Comparison of ENCODE assay signal across 20 mouse cellular contexts in the genomic region with DNA sequence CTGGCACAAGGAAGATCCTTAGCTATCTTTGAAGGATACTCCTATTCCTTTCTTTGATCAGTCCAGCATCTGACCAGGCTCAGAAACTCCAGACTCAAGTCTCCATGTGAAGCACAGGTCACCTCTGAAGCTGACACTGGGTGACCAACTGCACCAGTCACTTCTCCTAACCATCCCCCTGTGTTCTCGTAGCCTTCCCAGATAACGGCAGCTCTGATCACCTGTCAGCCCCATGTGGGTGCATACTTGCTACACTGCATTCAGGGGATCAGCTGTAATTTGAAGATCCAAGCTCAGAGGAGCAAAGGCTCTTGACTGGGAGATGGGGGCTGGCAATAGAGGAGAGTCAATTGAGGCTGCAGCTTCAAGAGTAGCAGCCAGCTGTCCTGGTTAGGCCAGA. TPM values are rescaled to one million over a fixed set of nuclear protein-coding genes. Genes with fewer than 3 reads are reported as not detected.
"Had no signal": no experiment of that assay in that cellular context is flagged by ENCODE, and none has a peak within 500 bp of the region (broad histone marks: within the 10 kb centered on the region; RNA-seq: fewer than 3 reads in every experiment).

No protein-coding gene starts in this region.

- H3K9ac ChIP-seq: liver, embryonic 15.5 days; liver, postnatal 0 days; lung, embryonic 15.5 days; midbrain, embryonic 12.5 days; midbrain, embryonic 15.5 days; neural tube, embryonic 12.5 days; stomach, embryonic 15.5 days had no signal

- H3K4me3 ChIP-seq: liver, embryonic 15.5 days; lung, embryonic 15.5 days; megakaryocyte, embryonic 14.5 days; midbrain, embryonic 12.5 days; midbrain, embryonic 15.5 days; neural tube, embryonic 12.5 days; stomach, embryonic 15.5 days had no signal

- H3K27me3 ChIP-seq: lung, embryonic 15.5 days; stomach, embryonic 15.5 days had no signal

- H3K27ac ChIP-seq: liver, embryonic 15.5 days; lung, embryonic 15.5 days; macrophage; midbrain, embryonic 12.5 days; midbrain, embryonic 15.5 days; neural tube, embryonic 12.5 days; stomach, embryonic 15.5 days; stomach, postnatal 0 days had no signal

- H3K9me3 ChIP-seq: liver, embryonic 15.5 days; lung, embryonic 15.5 days; megakaryocyte, embryonic 14.5 days; midbrain, embryonic 12.5 days; midbrain, embryonic 15.5 days; neural tube, embryonic 12.5 days; stomach, embryonic 15.5 days had no signal

- ATAC-seq: liver, postnatal 0 days; lung, postnatal 0 days; midbrain, embryonic 15.5 days had no signal

- H3K4me1 ChIP-seq: liver, embryonic 15.5 days; lung, embryonic 15.5 days; midbrain, embryonic 12.5 days; midbrain, embryonic 15.5 days; neural tube, embryonic 12.5 days; stomach, embryonic 15.5 days had no signal

- H3K36me3 ChIP-seq: liver, embryonic 15.5 days; lung, embryonic 15.5 days; midbrain, embryonic 12.5 days; midbrain, embryonic 15.5 days; neural tube, embryonic 12.5 days; stomach, embryonic 15.5 days had no signal

- H3K4me2 ChIP-seq: liver, embryonic 15.5 days; lung, embryonic 15.5 days; midbrain, embryonic 12.5 days; midbrain, embryonic 15.5 days; neural tube, embryonic 12.5 days; stomach, embryonic 15.5 days had no signal

RNA-seq across cellular contexts. Expression of gene Kcnk18, which starts 10.0 kb away (rescaled TPM):
- total RNA-seq: megakaryocyte progenitor cell, adult 5-6 weeks; midbrain, postnatal 0 days; monocyte, adult 5-6 weeks; neutrophil, adult 5-6 weeks had no signal
- polyA plus RNA-seq: liver, embryonic 15.5 days; liver, postnatal 0 days; lung, adult 2 months; lung, embryonic 15.5 days; lung, postnatal 0 days; macrophage; midbrain, embryonic 12.5 days; midbrain, embryonic 15.5 days; midbrain, postnatal 0 days; neural tube, embryonic 12.5 days; neural tube, embryonic 14.5 days; spleen, adult 2 months; stomach, embryonic 15.5 days; stomach, postnatal 0 days; thymus, adult 2 months; urinary bladder, adult 2 months had no signal

RNA-seq across cellular contexts. Expression of gene Vax1, which starts 39.1 kb away (rescaled TPM):
- total RNA-seq: megakaryocyte progenitor cell, adult 5-6 weeks; midbrain, postnatal 0 days; monocyte, adult 5-6 weeks; neutrophil, adult 5-6 weeks had no signal
- polyA plus RNA-seq: liver, embryonic 15.5 days; liver, postnatal 0 days; lung, adult 2 months; lung, embryonic 15.5 days; lung, postnatal 0 days; macrophage; neural tube, embryonic 12.5 days; neural tube, embryonic 14.5 days; spleen, adult 2 months; stomach, embryonic 15.5 days; stomach, postnatal 0 days; thymus, adult 2 months; urinary bladder, adult 2 months had no signal
